Mouse (Mus musculus): ENCODE data around the gene Ubac1.

The Ubac1 gene

GRCm38 (mm10) chr2:26021561-26022257 is at the start of gene Ubac1:
TSS of gene Ubac1 (minus strand) at chr2:26021747.
- DNase-seq (ENCODE audit: low read depth, low spot score): peak; percentile 93

GRCm38 (mm10) chr2:26068592-26068991 is 47.0 kb upstream of the Ubac1 start:
- no peak for DNase-seq (ENCODE audit: low read depth, low spot score)

- DNase-seq (ENCODE audit: low read depth, low spot score): no peak
These were observed 46.6 kb upstream of the Ubac1 start for GRCm38 (mm10) chr2:26068175-26068574.

DNA sequence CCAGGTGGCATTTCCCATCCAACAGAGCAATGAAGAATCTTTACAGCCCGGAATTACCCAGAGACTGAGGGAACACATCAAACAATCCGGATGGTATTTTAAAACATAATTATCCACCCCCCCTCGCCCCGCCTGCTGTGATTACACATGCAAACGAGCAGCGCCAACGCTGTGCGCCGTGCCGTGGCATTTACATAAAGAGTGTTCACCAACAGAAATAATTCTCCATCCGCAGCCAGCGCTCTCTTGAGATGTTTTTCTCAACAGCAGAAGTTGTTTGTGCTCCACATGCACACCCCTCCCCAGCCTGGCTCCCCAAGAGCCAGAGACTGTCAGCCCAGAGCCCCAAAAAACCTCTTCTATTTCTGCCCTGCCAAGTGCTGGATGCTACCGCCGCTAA is 45.0 kb upstream of the Ubac1 start:
- no peak for DNase-seq (ENCODE audit: low read depth, low spot score)

GRCm38 (mm10) chr2:26062742-26063427 is 41.3 kb upstream of the Ubac1 start:
- DNase-seq (ENCODE audit: low read depth, low spot score): no peak

DNA sequence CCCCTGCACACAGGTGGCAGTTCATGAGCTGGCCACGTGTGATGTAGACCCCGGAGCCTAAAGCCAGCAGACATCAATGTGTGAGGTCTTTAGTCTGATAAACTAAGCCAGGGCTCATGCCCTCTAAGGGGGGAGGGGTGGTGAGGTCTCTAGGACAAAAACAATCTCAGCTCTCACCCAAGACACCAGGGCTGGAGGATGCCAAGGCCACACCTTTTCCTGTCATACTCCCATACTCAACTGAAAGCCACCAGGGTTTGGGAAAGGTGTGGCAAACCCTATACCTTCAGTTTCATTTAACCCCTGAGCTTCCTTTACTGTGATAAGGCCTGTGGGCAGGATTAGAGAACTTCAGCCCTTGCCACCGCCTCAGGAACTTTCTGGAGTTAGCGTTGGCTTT is 40.7 kb upstream of the Ubac1 start:
- no peak for DNase-seq (ENCODE audit: low read depth, low spot score)

GRCm38 (mm10) chr2:26061018-26061666 is 39.6 kb upstream of the Ubac1 start:
- no peak for DNase-seq (ENCODE audit: low read depth, low spot score)

- no peak for DNase-seq (ENCODE audit: low read depth, low spot score)
These were observed 35.5 kb upstream of the Ubac1 start for GRCm38 (mm10) chr2:26057053-26057452.

- DNase-seq (ENCODE audit: low read depth, low spot score): no peak
These were observed 34.7 kb upstream of the Ubac1 start for GRCm38 (mm10) chr2:26056226-26056625.

GRCm38 (mm10) chr2:26055747-26056102 is 34.2 kb upstream of the Ubac1 start:
- DNase-seq (ENCODE audit: low read depth, low spot score): no peak

- DNase-seq (ENCODE audit: low read depth, low spot score): peak; percentile 72
These were observed 33.6 kb upstream of the Ubac1 start for GRCm38 (mm10) chr2:26055046-26055746.

DNA sequence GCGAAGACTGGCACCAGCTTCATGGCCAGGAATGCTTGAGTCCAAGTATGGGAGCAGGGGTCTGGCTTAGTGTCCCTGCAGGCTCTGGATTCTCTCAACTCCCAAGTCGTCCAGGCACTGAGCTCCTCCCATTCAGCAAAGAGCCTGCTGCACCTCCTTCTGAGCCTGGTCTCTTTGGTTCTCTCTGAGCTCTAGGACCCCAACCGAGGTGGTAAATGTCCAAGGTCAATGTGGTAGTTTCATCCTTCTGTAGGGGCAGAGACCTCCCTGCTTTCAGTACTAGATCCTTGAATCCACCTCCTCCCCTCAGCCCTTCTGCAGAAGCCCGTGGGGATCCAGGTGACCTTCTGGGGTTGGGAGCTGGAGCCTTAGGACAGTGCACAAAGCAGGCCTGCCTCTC is 31.3 kb upstream of the Ubac1 start:
- no peak for DNase-seq (ENCODE audit: low read depth, low spot score)

- DNase-seq (ENCODE audit: low read depth, low spot score): no peak
These were observed 27.3 kb upstream of the Ubac1 start for GRCm38 (mm10) chr2:26048816-26049215.

DNA sequence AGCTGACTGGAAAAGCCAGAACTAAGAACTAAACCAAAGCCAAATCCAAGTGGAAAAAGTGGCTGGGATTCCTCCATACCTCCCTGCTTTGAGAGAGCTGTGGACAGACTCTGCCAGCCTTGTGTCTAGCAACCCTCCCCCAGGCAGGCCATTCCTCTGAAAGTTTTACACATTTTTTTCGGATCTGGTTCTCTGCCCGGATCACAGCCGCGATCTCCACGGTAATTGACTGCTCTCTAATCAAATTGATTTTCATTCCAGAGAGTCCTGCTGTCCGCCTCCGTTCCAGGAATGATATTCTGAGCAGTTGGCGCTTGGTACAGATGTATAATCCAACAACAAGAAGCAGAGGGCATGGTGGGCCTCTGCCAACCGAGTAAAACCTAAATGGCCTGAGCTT is 22.7 kb upstream of the Ubac1 start:
- DNase-seq (ENCODE audit: low read depth, low spot score): no peak

DNA sequence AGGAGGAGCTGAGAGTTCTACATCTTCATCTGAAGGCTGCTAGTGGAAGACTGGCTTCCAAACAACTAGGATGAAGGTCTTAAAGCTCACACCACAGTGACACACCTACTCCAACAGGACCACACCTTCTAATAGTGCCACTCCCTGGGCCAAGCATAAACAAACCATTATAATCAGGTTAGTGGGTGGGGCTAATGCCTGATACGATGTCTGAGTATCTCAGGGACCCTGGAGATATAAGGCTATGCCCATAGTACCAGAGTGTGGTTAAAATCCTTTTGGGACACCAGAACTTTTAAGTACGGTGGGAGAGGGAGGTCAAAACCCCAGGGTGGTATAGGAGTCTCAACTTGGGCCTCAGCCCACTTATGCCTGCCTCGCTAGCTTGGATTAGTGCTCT is 21.1 kb upstream of the Ubac1 start:
- DNase-seq (ENCODE audit: low read depth, low spot score): no peak

- DNase-seq (ENCODE audit: low read depth, low spot score): no peak
These were observed 19.7 kb upstream of the Ubac1 start for GRCm38 (mm10) chr2:26041163-26041810.

GRCm38 (mm10) chr2:26039951-26040350 is 18.4 kb upstream of the Ubac1 start:
- no peak for DNase-seq (ENCODE audit: low read depth, low spot score)

DNA sequence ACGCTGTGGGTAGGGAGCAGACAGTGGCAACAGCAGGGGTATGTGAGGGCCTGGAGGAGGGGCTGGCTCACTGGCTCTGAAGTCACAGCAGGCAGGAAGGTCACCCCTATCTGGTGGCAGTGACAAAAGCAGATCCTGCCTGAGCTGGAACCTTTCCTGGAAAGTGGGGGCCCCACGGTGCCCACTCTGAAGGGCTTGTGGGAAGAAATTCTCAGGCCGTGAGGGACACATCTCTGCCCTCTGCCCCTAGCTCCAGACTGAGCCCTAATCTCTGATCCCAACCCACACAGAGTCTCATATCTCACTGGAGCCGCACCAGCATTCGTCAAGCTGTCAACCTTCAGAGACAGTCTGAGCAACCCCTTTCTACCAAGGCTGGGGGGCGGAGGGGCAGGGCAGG is 15.8 kb upstream of the Ubac1 start:
- DNase-seq (ENCODE audit: low read depth, low spot score): no peak

DNA sequence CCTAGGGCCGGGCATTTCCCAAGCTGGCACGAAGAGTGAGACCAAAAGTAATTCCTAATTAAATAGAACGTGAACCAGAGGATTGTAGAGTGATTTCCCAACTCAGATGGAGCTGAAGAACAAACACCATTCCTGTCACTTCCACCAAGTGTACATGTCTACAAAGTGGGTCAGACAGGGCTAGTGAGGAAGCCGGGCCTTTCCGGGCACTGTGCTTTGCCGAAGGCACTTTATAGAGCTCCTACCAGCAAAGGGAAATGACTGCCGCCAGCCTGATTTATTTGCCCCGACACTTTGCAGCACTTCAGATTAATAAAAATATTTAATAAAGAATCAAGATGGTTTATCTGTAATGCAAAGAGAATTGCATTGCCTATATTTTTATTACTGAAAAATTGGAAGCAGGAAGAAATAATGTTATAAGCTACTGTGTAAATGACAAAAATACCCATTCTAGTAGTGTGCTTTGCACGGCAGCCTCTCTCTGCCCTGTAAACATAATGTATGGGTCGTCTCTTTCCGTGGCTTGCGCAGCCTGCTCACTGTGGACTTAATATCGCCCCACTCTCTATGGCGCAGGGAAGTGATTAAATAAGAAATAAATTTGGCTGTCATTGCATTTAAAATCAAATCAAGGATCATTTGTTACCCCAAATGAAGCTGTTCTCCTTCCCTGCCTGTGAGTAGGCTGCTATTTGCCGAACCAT is 12.9 kb upstream of the Ubac1 start:
- DNase-seq (ENCODE audit: low read depth, low spot score): no peak

DNA sequence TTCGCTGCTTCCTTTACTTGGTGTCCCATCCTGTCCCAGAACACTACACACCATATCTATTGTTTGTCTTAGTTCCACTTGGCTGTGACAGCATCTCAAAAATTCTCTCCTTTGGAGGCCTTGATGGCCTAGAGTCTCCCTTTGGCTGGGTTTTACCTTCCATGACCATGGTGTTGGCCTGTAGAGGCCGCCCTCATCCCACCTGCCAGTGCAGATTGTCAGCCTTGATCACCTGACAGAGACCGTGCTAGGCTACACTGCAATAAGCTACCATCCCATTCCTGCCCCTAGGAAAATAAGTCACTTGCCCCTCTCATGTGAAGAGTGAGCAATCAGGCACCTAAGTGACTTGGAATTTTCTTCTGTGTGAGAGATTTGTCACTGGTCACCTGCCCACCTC is 8.7 kb upstream of the Ubac1 start:
- peak; percentile 22 for DNase-seq (ENCODE audit: low read depth, low spot score)
